Mouse (Mus musculus): Measurements from ENCODE around the gene Mink1. TPM values are rescaled to one million over a fixed set of nuclear protein-coding genes. Genes with fewer than 3 reads are reported as not detected.

Mink1 gene
- polyA plus RNA-seq, 1 experiment from 2014 or later, result 14.2 TPM

DNA sequence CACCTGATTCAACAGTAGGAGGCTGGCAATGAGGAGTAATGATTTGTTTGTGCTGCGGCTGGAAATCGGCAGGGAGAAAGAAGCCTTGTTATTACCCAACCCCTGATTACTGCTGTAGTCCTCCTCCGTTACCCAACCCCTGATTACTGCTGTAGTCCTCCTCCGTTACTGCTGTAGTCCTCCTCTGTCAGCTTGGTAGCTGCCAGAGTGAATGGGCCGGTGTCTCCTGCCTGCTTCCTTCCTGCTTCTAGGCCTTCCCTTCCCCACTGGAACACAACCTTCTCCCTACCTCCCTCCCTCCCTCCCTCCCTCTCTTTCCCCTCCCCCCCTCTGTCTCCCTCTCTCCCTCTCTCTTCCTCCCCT is 17.7 kb downstream of the Mink1 start:
- peaks cover 47% of the 10 kb centered on the region for H3K4me1 ChIP-seq (replicated peaks)
- H3K27me3 ChIP-seq, result no peaks in the 10 kb centered on the region
- no peaks in the 10 kb centered on the region for H3K36me3 ChIP-seq
- no peaks in the 10 kb centered on the region for H3K9me3 ChIP-seq
- H3K4me2 ChIP-seq (replicated peaks), result no peak overlapping the region
- H3K9ac ChIP-seq (replicated peaks), result peak overlapping the region; percentile 8; the same call in 1 of the 2 replicates
- ATAC-seq, result no peak
- H3K4me3 ChIP-seq (replicated peaks), result no peak overlapping the region
- H3K27ac ChIP-seq, result 0 out of 2 replicates have a peak overlapping the region, but pooled peaks have one; percentile 12
- WGBS, result 68% methylated on average over 5 of the region's 5 CpGs

GRCm38 (mm10) chr11:70580921-70581320 is 18.2 kb downstream of the Mink1 start:
- Histone ChIP-seq H3K4me3 (replicated peaks) (no peak overlapping the region), H3K4me2 (replicated peaks) (no peak overlapping the region), H3K36me3 (no peaks in the 10 kb centered on the region), H3K9me3 (no peaks in the 10 kb centered on the region), H3K4me1 (replicated peaks) (peaks cover 53% of the 10 kb centered on the region), H3K9ac (replicated peaks) (no peak overlapping the region), H3K27me3 (no peaks in the 10 kb centered on the region), H3K27ac (no peak overlapping the region)
- no peak for ATAC-seq
- 77% methylated on average over 3 of the region's 3 CpGs for WGBS

- no peak overlapping the region for H3K4me3 ChIP-seq (replicated peaks)
- no peaks in the 10 kb centered on the region for H3K36me3 ChIP-seq
- H3K9me3 ChIP-seq, result no peaks in the 10 kb centered on the region
- no peaks in the 10 kb centered on the region for H3K27me3 ChIP-seq
- H3K4me1 ChIP-seq (replicated peaks), result peaks cover 54% of the 10 kb centered on the region
- no peak overlapping the region for H3K27ac ChIP-seq
- ATAC-seq, result no peak
- no peak overlapping the region for H3K9ac ChIP-seq (replicated peaks)
- H3K4me2 ChIP-seq (replicated peaks), result no peak overlapping the region
- 79% methylated on average over 3 of the region's 3 CpGs for WGBS
These were observed 19.5 kb downstream of the Mink1 start for GRCm38 (mm10) chr11:70582196-70582595.

- ATAC-seq, result no peak
These were observed 20.5 kb downstream of the Mink1 start for GRCm38 (mm10) chr11:70583022-70583714.

DNA sequence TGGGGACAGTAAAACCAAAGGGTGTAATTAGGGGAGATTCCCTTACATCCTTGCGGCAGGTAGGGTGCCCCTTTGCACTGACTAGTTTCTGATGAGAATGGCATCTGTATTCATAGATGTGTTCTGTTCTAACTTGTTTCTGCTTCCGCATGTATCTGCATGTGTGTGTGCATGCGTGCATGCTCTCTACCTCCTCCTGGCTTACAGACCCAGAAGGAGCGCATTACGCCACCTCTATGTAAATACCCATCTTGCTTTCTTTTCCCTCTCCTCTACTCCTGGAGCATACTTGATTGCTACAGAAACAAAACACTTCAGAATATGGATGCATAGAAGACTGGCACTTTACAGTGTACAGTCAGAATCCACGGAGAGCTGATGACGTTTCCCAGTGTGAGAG is 21.1 kb downstream of the Mink1 start:
- no peak overlapping the region for H3K4me3 ChIP-seq (replicated peaks)
- peaks cover 38% of the 10 kb centered on the region for H3K4me1 ChIP-seq (replicated peaks)
- no peaks in the 10 kb centered on the region for H3K27me3 ChIP-seq
- no peak overlapping the region for H3K9ac ChIP-seq (replicated peaks)
- H3K36me3 ChIP-seq, result no peaks in the 10 kb centered on the region
- ATAC-seq, result no peak
- no peak overlapping the region for H3K27ac ChIP-seq
- H3K4me2 ChIP-seq (replicated peaks), result no peak overlapping the region
- no peaks in the 10 kb centered on the region for H3K9me3 ChIP-seq
- WGBS, result 94% methylated on average over 7 of the region's 7 CpGs

More at GRCm38 (mm10) chr11:70583022-70583714, 20.5 kb downstream of the Mink1 start:
- Histone ChIP-seq H3K9me3 (no peaks in the 10 kb centered on the region), H3K4me1 (replicated peaks) (peaks cover 44% of the 10 kb centered on the region), H3K27me3 (no peaks in the 10 kb centered on the region), H3K9ac (replicated peaks) (no peak overlapping the region), H3K27ac (0 out of 2 replicates have a peak overlapping the region, but pooled peaks have one; percentile 17), H3K36me3 (no peaks in the 10 kb centered on the region), H3K4me2 (replicated peaks) (no peak overlapping the region), H3K4me3 (replicated peaks) (no peak overlapping the region)
- WGBS, result 77% methylated on average over 6 of the region's 6 CpGs

DNA sequence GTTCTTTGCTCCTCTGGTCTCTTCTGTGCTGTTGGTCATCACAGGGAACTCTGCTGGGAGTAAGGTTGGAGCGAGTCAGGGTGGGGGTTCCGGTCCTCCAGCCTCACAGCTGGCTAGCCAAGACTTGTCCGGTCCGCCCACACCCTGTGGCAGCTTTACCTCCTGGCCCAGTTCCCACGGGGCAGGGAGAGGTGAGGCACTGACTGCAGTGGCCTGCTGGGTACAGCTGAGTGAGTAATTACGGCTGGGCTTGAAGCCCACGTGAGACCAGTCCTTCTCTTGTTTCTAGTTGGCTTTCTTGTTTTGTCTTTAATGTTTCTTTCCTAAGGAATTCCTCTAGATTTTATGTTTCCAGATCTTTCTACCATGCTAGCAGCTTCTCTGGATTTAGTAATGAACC is 22.8 kb downstream of the Mink1 start:
- no peak for ATAC-seq
- H3K27me3 ChIP-seq, result no peaks in the 10 kb centered on the region
- no peak overlapping the region for H3K4me3 ChIP-seq (replicated peaks)
- no peaks in the 10 kb centered on the region for H3K9me3 ChIP-seq
- H3K9ac ChIP-seq (replicated peaks), result 0 out of 2 replicates have a peak overlapping the region, but pooled peaks have one; percentile 17
- 52% methylated on average over 7 of the region's 7 CpGs for WGBS
- peaks cover 31% of the 10 kb centered on the region for H3K4me1 ChIP-seq (replicated peaks)
- H3K4me2 ChIP-seq (replicated peaks), result no peak overlapping the region
- H3K36me3 ChIP-seq, result no peaks in the 10 kb centered on the region
- 0 out of 2 replicates have a peak overlapping the region, but pooled peaks have one; percentile 41 for H3K27ac ChIP-seq

DNA sequence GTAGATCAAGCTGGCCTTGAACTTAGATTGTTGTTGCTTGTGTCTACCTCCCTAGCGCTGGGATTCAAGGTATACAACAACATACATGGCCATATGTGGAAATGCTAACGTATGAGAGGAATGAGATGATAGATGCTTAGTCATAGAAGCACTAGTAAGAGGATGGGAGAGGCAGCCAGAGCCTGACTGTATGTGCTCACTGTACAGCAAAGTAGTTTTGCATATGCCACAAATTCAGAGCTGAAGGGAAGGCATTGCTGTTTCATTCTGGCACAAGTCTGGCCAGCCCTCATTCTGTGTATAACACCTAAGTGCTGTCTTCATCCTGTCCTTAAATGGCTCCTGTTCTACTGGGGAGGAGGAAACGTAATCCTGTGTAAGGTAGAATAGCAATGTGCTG is 23.6 kb downstream of the Mink1 start:
- no peaks in the 10 kb centered on the region for H3K27me3 ChIP-seq
- peaks cover 28% of the 10 kb centered on the region for H3K4me1 ChIP-seq (replicated peaks)
- 85% methylated on average over 3 of the region's 3 CpGs for WGBS
- H3K4me2 ChIP-seq (replicated peaks), result no peak overlapping the region
- no peaks in the 10 kb centered on the region for H3K9me3 ChIP-seq
- no peak overlapping the region for H3K9ac ChIP-seq (replicated peaks)
- H3K36me3 ChIP-seq, result no peaks in the 10 kb centered on the region
- H3K4me3 ChIP-seq (replicated peaks), result no peak overlapping the region
- ATAC-seq, result no peak
- no peak overlapping the region for H3K27ac ChIP-seq

DNA sequence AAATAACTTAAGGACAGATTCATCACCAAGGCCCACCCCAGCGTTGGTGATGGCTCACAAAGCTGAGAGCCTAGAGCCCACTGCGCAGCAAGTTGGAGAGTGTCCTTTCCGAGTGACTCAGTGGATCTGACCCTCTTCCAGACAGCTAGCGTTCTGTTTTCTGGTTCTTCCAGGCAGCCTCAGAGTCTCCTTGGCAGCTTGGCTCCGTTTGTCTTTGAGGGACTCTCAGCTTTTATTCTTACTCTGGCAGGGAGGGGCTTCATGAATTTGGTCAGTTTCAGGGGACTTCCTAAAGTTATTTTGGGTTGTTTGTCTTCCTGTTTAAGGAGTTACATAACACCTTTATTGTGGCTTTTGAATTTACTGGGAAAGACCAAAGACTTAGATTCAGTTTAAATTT is 24.3 kb downstream of the Mink1 start:
- no peak overlapping the region for H3K4me2 ChIP-seq (replicated peaks)
- peaks cover 28% of the 10 kb centered on the region for H3K4me1 ChIP-seq (replicated peaks)
- ATAC-seq, result no peak
- H3K27me3 ChIP-seq, result no peaks in the 10 kb centered on the region
- H3K36me3 ChIP-seq, result no peaks in the 10 kb centered on the region
- no peak overlapping the region for H3K9ac ChIP-seq (replicated peaks)
- WGBS, result 78% methylated on average over 5 of the region's 5 CpGs
- H3K9me3 ChIP-seq, result no peaks in the 10 kb centered on the region
- H3K4me3 ChIP-seq (replicated peaks), result no peak overlapping the region
- no peak overlapping the region for H3K27ac ChIP-seq

- Histone ChIP-seq H3K4me3 (replicated peaks) (no peak overlapping the region), H3K36me3 (no peaks in the 10 kb centered on the region), H3K27ac (no peak overlapping the region), H3K27me3 (no peaks in the 10 kb centered on the region), H3K4me1 (replicated peaks) (peaks cover 11% of the 10 kb centered on the region), H3K4me2 (replicated peaks) (no peak overlapping the region), H3K9ac (replicated peaks) (no peak overlapping the region), H3K9me3 (no peaks in the 10 kb centered on the region)
- no peak for ATAC-seq
- 93% methylated on average over 1 of the region's 1 CpGs for WGBS
These were observed 29.1 kb downstream of the Mink1 start for GRCm38 (mm10) chr11:70591733-70592132.

- peaks cover 20% of the 10 kb centered on the region for H3K36me3 ChIP-seq
- 85% methylated on average over 15 of the region's 15 CpGs for WGBS
- H3K27ac ChIP-seq, result no peak overlapping the region
- H3K27me3 ChIP-seq, result no peaks in the 10 kb centered on the region
- no peak overlapping the region for H3K4me2 ChIP-seq (replicated peaks)
- no peak overlapping the region for H3K9ac ChIP-seq (replicated peaks)
- no peaks in the 10 kb centered on the region for H3K9me3 ChIP-seq
- H3K4me3 ChIP-seq (replicated peaks), result no peak overlapping the region
- H3K4me1 ChIP-seq (replicated peaks), result peaks cover 14% of the 10 kb centered on the region
- ATAC-seq, result no peak
These were observed 31.7 kb downstream of the Mink1 start for GRCm38 (mm10) chr11:70594253-70594989.

DNA sequence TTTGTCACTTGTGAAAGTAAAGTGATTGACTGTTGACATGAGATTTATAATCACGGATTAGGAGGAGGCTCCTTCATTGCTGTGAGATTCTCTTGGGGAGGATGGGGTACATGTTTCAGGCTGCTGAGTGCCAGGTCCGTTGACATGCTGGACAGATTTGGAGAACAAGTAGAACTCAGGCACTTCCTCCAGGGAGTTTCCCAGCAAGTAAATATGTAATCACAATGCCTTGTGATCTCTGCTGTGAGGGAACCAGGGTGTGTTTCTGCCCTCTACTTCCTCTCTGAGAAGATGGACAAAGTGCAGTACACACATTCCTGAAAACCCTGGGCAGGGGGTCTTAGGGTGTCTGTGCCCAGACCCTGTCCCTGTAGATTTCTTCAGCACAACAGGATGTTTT is 33.0 kb downstream of the Mink1 start:
- H3K27ac ChIP-seq, result peak overlapping the region; percentile 58
- WGBS, result 72% methylated on average over 2 of the region's 2 CpGs

GRCm38 (mm10) chr11:70596094-70596493 is 33.4 kb downstream of the Mink1 start:
- Histone ChIP-seq H3K4me3 (replicated peaks) (no peak overlapping the region), H3K27me3 (no peaks in the 10 kb centered on the region), H3K4me1 (replicated peaks) (peaks cover 14% of the 10 kb centered on the region), H3K9me3 (no peaks in the 10 kb centered on the region), H3K27ac (peak overlapping the region; percentile 58), H3K36me3 (peaks cover 27% of the 10 kb centered on the region), H3K9ac (replicated peaks) (no peak overlapping the region; the same call in 1 of the 2 replicates), H3K4me2 (replicated peaks) (no peak overlapping the region)
- WGBS, result 30% methylated on average over 4 of the region's 4 CpGs
- ATAC-seq, result no peak

More for the DNA sequence above, 33.0 kb downstream of the Mink1 start:
- Histone ChIP-seq H3K27me3 (no peaks in the 10 kb centered on the region), H3K4me2 (replicated peaks) (no peak overlapping the region), H3K9me3 (no peaks in the 10 kb centered on the region), H3K4me1 (replicated peaks) (peaks cover 14% of the 10 kb centered on the region), H3K9ac (replicated peaks) (no peak overlapping the region; the same call in 1 of the 2 replicates), H3K4me3 (replicated peaks) (no peak overlapping the region), H3K36me3 (peaks cover 27% of the 10 kb centered on the region)
- no peak for ATAC-seq
